Mouse (Mus musculus) 3134 (cell line): ENCODE measurements around the gene Efcab5.
A peak's percentile ranks its signal among the peaks of the same experiment; 100 is the strongest.

ENCODE experiments used
- DNase-seq: peaks from one replicate; pipeline ENCODE4 v3.0.0-alpha.2; 2011; ENCODE audit warnings: low spot score; ENCODE audit not compliant: insufficient read length; ENCODE audit errors: extremely low read depth

Gene Efcab5

GRCm38 (mm10) chr11:77188868-77189267, at the start of gene Efcab5:
Gene Efcab5 (minus strand): TSS chr11:77188968.
- DNase-seq = no peak

DNA sequence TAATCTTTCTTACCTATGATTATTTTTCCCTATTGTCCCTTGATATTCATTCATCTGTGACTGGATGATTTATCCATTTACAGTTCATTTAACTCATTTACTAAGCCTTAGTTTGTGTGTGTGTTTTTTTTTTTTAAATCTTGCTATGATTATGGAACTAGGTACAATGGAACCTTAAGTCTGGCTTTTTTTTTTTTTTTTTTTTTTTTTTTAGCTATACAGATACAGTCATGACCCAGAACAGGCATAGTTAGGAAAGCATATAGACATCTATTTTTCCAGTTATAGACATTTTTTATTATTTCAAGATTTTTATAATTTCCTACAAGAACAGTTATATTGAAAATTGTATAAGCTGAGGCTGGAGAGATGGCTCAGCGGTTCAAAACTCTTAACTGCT, 46.5 kb upstream of the Efcab5 start:
- DNase-seq = no peak

DNA sequence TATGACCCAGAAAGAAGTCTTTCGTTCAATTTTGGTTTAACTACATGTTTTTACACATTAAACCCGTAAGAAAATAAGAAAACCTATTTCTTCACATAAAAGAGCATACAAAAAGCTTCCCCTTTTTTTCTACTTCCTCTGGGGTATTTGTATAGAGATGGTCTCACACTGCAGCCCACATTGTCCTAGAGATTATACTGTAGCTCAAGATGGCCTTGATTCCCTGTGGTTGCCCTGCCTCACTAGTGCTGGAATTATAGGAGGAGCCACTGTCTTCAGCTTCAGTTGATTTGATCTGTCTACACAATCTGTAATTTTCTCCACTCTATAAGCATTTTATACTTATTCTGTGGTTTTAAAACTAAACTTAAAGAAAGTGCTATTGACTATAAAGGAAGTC, 42.7 kb upstream of the Efcab5 start:
- DNase-seq = no peak

- DNase-seq = no peak
Observed at GRCm38 (mm10) chr11:77230765-77231164, 42.0 kb upstream of the Efcab5 start.

GRCm38 (mm10) chr11:77216761-77217130, 28.0 kb upstream of the Efcab5 start:
- DNase-seq = no peak

- DNase-seq = peak; percentile 92
Observed at GRCm38 (mm10) chr11:77215951-77216760, 27.4 kb upstream of the Efcab5 start, which contains the start of gene Ssh2. Gene Ssh2 (plus strand): TSS chr11:77216287.

- no peak for DNase-seq
Observed at GRCm38 (mm10) chr11:77215483-77215882, 26.7 kb upstream of the Efcab5 start.

- DNase-seq = peak; percentile 52
Observed at GRCm38 (mm10) chr11:77214755-77215154, 26.0 kb upstream of the Efcab5 start.

DNA sequence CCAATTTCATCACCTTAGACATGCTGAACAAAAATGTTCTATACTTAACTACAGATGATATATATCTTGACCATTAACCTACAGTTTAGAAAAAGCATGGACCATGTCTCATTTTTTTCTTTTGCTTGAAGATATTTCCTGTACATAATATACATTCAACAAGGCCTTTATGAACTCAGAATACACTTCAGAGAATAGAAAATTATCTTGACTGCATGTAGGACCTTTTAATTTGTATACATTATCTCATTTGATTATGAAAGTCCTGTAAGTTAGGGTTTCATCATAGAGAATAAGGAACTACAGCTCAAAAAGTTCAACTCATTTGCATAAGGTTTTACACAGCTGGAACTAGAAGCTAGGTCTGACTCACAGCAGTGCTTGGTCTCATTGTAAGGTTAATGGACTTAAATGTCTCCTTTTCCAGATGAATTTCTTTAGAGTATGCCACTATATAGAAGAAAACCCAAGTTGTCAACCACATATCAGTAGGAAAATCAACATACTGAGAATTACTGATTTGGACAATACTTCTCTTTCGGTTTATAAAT, 25.4 kb upstream of the Efcab5 start:
- DNase-seq = no peak

GRCm38 (mm10) chr11:77200703-77201102, 11.9 kb upstream of the Efcab5 start:
- no peak for DNase-seq

- no peak for DNase-seq
Observed at GRCm38 (mm10) chr11:77199636-77200035, 10.9 kb upstream of the Efcab5 start.

DNA sequence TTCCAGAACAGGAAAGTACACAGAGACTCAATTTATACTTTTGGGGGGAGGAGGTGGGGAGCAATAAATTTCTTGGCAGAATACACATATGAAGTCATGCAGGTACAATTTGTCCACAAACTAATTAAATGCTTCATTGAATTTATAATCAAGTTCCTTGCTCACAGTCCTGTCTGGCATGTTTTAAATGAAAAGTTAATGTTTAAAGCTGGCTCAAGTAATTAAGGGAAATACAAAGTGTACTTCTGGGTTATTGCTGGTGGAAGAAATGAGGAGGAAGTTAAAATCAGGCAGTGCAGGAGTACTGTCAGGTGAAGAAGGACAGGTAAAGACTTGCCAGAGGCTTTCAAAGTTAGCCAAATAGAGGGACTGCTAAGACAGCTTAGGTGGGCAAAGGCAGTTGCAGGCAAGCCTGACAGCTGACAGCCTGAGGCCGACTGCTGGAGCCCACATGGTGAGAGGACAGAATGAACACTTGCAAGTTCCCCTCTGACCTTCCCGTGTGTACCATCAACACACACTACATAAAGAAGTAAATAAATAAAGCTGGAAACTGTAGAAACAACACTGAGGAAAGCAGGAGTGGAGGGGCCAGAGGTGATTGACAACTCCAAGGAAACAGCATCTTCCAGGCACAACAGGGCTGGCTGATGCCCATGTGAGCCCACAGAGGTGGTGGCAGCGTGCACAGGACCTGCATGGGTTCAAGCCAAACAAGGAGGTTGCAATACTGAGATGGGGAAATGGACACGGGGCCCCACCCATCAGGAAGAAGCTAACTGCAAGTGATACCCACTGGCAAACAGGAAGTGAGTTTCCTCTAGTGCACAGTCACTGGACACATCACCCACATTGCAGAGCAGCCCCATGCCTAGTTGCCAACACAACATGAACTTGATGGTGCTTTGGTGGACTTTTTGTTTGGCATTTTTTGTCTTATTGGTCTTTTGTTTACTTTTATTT, 7.7 kb upstream of the Efcab5 start:
- DNase-seq = no peak

- no peak for DNase-seq
Observed at GRCm38 (mm10) chr11:77195360-77196109, 6.8 kb upstream of the Efcab5 start.

- no peak for DNase-seq
Observed at GRCm38 (mm10) chr11:77194762-77195161, 6.0 kb upstream of the Efcab5 start.

DNA sequence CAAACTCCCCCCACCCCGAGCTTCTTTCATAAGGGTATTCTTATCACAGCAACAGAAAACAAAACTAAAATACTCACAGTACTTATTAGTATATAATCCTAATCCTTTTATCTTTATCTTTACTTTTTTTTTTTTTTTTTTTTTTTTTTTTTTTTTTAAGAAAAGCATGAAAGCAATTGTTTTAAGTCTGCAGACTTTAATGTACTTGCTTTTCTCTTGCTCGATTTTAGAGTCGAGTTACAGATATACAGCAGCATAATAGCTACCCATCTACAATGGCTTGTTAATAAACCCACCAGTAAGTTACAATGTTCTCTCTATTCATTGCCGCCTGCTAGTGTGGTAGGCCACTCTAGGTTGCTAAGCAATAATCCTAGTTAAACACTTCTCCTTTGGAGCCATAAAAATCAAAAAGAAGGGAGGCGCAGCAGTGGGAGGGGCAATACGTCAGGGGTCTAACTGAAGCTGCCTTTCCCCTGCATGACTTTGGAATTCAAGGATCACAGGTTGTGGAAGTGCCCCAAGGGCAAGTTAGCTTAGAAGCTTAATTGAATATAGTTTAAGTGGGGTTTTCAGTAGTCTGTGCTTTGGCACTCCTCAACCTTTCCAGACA, 5.3 kb upstream of the Efcab5 start:
- DNase-seq = no peak

- DNase-seq = no peak
Observed at GRCm38 (mm10) chr11:77193410-77193809, 4.6 kb upstream of the Efcab5 start.

GRCm38 (mm10) chr11:77184926-77185325, 3.8 kb downstream of the Efcab5 start:
- DNase-seq = peak; percentile 43

- no peak for DNase-seq
Observed at GRCm38 (mm10) chr11:77182616-77183015, 6.2 kb downstream of the Efcab5 start.

DNA sequence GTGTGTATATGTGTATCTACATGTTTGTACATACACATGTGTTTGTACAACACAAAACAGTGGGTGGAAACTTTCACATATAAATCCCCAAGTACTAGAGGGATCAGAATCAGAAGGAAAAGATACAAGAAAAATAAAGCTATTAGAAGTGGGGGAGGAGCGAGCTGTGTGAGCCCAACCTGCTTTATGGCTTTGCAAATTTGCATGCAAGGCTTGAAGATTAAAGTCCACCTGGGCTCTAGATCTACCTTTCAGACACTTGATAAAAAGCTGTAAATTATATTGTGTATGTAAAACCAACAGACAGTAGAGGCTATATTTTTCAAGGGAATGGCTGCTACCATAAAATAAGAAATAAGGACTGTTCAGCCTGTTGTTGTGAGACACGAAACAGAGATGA, 6.7 kb downstream of the Efcab5 start:
- DNase-seq = no peak

DNA sequence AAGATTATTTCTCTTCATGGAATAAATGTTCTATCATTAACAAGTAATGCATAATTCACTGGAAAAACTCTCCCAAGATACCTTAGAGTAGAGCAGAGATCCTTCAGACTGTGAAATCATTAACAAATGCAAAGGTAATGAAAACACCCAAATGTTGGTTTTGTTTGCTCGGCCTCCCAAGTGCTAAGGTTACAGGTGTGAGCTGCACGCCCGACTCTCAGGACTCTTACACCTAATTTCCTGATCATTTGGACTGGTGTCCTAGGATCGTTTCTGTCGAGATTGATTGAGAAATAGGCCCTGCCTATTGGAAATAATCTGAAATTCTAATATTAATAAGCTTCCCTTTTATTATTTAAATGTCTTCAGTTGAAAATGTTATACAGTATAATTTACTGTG, 7.2 kb downstream of the Efcab5 start:
- no peak for DNase-seq
